Mouse (Mus musculus) embryo, embryonic 11 days (tissue): Measurements from ENCODE around the gene Atf7.

ENCODE experiments used
- DNase-seq: peaks from one replicate; pipeline ENCODE4 v3.0.0-alpha.2; 2015

The Atf7 gene

DNA sequence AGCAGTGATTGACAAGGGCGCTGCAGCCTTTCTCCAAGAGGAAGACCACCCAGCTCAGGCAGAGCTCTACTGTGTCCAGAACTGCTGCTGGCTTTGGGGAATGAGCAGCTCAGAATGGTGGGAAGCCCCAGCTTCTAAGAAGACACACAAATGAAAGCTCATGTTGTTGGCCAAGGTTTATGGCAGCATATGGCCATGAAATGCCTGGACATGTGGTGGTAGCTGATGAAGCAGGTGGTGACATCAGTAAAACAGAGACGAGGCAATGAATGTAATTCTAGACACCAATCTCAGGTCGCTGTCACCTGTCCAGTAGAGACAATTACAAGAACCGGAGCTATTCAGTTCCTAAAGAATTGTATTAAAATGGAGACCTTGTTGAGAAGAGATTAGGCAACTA is 80.5 kb downstream of the Atf7 start:
- DNase-seq, result no peak

DNA sequence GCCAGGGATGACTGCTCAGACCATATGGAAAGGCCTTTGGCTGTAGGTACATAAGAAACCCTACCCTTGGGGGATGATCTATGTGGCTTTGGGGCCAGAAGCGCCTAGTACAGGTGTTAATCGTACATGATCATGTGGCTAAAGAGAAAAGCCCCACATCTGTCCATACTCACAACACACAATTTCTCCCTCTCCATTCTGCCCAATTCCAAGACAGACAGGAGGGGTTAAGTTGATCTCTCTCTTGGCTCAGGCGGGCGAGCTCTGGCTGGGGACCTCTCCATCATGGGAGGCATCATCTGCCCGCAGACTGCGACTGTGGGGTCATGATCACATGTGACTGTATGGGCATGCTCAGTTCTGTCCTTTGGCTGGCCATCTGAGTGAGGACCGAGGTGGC is 91.3 kb downstream of the Atf7 start:
- DNase-seq, result no peak

DNA sequence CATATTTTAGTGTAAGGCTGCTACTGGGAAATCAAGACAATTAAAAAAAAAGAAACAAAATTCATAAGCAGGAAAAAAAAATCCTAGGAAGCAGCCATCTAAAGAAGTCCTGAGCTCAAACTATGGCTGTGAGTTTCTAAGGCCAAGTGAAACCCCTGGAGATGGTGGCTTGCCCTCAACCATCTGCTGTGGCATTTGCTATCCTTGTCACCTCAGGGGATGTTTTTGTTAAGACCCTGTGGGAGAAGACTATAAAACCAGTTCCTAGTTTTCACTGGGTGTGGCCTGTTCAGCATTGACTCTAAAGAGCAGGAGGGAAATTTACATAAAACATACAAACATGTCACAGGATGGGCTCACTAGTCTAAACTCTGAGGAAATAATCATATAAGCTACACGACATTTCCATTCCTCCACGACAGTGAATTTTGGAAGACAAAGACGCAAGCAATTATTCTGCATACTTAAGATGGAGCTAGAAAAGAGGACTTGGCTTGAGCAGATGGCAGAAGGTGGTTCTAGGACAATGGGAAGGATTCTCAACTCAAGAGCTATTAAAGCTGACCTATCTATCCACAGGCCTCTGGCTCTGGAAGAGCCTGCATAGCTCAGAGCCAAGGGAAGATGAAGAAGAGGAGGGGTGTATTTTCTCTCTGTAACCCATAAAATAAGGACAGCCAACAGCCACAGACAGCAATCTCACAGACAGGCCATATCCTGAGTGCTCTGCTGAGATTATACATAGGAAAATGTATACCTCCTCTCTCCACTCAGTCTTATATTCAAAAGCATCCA is 93.0 kb downstream of the Atf7 start:
- no peak for DNase-seq

DNA sequence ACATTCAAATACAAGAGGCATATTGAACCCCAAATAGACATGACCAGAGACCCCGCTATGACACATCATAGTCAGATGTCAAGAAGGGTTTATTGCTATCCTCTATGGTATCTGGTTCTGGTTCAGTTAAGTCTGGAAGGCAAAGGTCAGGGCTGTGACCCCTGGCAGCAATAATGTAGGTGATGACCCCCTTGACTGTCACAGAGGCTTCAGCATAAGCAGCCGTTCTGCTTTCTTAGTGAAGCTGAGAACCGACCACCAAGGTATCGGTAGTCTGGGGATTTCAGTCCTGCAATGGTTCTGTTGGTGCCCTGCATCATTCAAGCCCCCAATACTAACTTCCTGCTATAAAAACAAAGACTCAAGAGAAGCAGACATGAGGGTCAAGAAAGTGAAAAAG is 93.7 kb downstream of the Atf7 start:
- no peak for DNase-seq

DNA sequence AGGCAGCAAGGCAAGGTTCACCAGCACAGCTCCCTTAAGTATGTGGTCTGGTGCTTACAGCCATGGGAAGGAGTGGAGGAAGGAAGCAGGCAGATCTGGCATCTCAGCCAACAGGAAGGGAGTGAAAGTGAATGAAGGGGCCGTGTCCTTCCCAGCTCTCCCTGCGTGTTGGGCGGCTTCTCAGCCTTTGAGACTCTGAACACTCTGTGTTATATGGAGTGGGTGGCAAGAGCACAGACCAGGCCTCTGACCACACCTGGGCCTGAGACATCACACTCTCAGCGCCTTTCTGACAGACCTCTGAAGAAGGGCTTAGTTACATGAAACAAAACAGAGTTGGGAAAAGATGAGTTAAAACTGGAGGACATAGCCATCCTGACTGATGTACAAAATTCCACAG is 94.7 kb downstream of the Atf7 start:
- DNase-seq, result no peak

DNA sequence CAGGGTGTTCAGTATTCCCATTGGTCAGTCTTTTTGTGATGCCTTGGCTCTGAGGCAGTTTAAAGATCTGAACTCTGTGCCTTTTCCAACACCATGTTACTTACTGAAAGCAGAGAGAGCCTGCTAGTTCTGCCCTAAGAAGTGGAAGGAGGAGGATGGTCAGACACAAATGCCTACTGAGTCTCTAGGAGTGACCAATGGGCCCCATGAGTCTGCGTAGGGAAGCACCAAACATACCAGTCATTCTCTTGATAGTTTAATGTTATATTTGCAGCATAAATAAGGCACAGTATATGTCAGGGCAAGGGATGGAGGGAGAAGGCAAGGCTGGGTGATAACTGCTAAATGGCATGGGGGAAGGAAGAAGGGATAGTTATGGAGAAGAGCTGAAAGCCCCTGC is 96.9 kb downstream of the Atf7 start:
- no peak for DNase-seq

DNA sequence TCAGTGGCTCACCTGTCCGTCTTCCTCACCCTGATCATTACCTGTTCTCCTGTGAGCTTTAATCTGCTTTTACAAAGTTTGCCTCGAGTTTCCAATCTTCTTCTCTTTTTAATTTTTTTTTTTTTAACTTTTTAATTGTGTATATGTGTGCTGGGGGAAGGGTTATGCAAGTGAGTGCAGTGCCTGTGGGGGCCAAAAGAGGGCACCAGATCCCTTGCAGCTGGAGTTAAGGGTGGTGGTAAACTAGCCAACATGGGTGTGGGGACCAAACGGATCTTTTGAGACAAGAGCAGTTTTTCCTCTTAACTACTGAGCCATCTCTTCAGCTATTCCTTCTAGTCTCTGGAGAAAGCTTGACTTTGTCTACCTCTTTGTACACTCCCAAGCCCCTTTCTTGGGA is 97.3 kb downstream of the Atf7 start:
- DNase-seq, result no peak

DNA sequence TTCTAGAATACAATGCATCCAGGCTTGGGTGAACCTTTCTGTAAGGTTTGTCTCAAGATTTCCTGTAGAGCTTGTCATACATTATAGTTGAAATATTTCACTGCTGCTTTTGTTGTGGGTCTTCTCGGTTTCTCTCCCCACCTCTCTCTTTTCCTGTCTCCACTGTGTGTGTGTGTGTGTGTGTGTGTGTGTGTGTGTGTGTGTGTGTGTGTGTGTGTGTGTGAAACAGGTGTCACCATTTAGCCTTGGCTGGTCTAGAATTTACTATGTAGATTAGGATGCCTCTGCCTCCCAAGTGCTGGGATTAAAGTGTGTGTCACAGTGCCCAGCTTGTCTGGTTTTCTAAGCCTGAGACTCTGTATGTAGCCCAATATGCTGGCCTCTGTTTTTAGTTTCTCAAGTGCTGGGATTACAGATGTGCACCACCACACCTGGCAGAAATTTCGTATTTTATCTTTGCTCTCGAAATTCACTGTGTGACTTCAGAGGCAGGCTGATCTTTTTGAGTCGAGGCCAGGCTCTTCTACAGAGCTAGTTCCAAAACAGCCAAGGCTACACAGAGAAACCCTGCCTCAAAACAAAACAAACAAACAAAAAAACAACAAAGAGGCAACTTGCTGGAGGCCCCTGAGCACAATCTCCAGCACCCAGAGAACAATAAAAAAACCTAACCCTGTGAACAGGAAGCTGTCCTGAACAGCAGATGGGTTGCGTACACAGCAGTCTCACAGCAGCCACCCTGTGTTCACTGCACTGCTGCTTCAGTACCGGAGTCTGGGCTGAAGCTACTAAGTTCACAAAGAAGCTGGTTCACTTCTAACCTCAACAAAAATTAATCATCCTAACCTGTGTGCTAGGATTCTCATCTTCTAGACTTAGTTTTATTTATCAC is 98.9 kb downstream of the Atf7 start:
- DNase-seq, result no peak

DNA sequence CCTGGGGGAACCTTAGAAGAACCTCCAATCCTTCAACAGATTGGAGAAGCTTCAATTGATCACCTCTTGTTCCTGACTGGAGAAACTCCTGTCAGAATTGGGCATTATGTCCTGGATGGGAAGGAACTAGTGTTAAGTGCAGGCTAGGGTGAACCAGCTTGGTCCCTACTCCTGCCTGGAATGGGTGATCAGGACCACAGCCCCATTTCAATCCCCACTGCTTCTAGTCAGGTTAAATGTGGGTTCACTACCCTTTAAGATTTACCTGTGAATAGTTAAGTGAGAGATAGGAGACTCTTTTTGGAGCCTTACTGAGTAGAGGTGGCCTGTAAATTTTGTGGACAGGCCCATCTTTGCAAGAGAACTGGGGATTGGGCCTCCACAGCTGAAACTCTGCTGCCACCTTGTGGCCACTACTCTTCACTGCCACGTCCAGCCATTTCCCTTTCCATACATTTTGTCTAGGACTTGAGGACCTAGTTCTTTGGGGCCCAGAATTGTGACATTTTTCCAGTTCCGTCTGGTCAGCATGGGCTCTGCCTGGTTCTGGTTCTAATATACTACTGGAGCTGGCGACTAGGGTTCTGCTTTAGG is 100.3 kb downstream of the Atf7 start, which contains the start of gene Npff:
Npff (minus strand) TSS at position 51 of the 594 bp plus-strand sequence.
- peak; percentile 82 for DNase-seq

DNA sequence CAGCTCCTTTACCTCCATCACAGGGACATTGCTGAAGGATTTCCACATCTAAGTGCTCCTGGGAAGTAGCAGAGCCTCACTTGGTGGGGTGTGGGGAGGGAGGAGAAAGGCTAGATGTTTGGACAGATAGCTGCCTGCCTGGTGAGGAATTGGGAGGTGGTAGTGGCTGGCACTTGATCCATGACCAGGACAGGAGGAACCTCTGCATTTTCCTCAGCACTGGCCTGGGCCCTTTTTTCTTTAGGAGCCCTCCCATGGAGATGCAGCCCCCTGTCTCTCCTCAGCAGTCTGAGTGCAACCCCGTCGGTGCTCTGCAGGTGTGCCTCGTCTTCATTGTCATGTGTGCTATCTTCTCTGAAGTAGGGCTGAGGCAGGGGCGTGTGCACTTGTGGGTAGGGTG is 103.8 kb downstream of the Atf7 start:
- DNase-seq, result no peak

DNA sequence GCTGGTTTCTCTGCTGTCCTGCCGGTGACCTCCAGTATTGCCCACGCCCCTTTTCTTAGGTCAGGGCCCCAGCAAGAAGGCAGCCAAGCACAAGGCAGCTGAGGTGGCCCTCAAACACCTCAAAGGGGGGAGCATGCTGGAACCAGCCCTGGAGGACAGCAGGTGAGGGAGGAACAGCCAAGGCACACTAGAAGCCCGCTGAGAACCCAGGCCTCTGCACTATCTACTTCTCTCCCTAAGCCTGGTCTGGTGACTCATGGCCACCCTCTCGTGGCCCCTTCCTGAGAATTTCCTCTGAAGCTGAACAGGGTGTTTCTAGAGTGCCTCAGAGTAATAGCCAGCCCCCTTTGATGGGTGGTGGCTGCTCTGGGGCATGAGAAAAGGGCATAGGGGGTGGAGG is 104.8 kb downstream of the Atf7 start:
- no peak for DNase-seq

DNA sequence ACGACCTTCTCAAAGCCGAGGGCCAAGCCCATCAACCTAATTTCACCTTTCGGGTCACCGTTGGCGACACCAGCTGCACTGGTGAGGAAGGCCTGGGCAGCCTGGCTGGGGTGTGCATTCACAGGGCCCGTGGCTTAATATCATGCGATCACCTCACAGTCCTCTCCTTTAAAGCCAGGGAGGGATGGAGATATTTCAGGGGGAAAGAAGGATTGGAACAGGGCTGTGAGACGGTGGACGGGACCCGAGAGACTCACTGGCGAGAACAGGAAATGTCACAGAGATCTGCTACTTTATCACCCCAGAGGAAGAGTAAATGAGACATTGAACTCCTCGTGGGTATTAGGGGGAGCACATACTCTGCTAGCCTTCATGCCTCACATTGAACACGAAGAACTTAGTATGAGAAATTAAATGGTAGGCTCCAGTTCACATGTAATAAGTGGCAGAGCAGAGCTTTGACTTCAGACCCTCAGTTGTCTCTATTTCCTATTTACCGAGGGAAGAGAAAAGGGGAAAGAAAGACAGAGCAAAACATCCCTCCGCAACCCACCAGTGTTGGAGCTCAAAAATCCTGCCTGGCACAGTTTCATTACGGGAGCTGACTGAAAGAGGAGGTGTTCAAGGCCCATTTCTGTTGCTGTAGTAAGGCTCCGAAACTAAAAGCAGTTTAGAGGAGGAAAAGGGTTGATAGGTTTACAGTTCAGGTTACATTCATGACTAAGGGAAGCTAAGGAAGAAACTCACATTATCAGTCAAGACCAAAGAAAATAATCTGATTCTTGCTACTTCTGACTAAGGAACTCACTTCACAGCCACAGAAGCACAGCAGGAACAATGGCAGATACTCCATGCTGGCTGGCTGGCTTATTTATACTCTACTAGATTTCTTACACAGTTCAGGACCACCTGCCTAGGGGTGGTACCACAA is 105.8 kb downstream of the Atf7 start:
- no peak for DNase-seq

DNA sequence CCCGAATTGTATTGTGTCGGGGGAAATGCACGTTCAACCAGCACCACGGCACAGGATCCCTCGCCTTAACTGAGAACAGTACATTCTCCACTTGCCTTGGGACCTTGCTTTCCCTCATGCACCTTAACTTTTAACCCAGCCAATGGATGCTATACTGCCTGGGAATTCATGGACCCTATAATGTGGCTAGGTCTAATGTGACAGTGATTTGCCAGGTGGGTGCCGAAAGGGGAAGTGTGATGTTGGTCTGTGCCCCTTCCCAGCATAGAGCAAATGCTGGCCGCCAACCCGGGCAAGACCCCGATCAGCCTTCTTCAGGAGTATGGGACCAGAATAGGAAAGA is 106.4 kb downstream of the Atf7 start:
- DNase-seq, result no peak

DNA sequence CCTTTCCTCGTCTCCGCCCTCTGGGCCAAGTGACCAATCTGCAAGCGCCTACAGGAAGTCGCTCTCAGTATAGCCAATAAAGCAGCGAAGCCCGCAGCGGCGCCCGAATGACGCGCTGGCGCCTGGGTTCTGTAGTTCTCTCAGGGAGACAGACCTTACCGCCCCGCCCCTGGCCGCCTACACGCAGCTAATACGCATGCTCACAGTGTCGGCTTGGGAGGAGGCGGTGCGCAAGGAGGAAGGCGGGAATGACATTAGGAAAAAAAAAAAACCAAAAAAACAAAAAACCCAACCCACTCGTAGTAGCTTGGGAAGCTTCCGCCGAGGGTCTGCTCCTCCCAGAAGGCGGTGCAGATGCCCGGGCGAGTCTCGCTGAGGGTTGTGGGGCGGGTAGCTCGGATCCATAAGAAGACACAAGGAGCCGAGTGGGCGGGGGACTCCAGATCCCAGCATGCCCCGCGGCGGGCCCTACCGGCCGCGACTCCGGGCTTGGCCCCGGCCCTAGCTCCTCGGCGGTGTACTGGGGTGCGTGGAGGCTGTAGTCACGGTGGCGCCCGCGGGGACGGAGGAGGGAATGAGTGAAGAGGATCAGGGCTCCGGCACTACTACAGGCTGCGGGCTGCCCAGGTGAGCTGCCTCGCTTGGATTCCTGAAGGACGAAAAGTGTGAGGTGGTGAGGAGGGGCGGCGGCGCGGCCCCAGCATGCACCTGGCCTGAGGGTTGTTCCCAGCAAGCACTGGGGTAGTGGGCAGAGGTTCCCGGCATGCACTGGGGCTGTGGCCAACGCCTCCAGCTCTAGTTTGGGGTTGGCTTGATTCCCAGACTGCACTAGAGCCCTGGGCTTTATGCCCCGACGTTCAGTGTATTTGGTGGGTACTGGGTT is 107.0 kb downstream of the Atf7 start, which contains the start of gene Tarbp2:
Tarbp2 (plus strand) TSS at position 217 of the 883 bp plus-strand sequence.
- DNase-seq, result peak; percentile 99

DNA sequence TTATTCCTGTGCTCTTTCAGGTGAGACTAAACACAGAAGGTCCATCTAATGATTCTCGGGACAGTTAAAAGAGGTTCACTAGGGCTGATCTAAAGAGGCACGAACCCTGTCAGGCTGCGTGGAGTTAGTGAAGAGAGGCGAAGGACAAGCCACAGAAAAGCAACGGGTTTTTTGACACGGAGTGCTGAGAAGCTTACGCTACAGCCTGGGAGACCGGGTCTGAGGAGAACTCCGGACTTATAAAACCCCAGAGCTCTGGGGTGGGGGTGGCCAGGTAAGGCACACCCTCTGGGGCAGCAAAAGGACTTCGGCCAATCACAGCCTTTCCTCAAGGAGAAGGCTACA is 107.7 kb downstream of the Atf7 start:
- DNase-seq, result no peak

DNA sequence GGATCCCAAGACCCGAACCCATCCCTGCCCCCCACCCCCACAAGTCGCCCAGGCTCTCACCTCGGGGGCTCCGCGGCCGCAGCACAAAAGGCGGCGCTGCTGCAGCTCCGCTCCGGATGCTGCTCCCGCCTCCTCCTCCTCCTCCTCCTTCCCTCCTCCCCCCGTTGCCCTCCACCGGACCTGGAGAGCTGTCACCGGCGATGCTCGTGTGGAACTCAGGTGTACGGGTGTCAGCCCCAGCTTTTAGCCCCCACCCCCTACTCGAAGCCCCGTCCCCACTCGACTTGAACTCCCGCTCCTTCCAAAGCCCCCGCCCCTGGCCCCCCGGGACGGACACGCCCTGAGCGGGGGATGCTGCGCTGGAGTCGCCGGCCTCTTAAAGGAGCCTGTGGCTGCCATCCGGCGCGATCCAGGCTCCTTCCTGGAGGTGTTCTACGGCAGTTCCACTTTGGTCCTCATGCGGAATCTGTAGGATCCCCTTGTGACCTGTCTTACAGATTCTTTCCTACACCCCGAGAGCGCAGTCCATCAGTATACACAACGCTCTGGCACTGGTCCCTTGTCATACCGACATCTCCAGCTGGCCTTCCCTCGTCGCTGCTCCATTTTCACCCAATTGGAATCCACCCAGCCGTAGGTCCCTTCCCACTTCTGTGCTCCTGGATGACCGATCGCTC is 108.4 kb downstream of the Atf7 start, which contains the start of gene Map3k12:
Map3k12 (minus strand) TSS at position 337 of the 677 bp plus-strand sequence.
- DNase-seq, result peak; percentile 85

DNA sequence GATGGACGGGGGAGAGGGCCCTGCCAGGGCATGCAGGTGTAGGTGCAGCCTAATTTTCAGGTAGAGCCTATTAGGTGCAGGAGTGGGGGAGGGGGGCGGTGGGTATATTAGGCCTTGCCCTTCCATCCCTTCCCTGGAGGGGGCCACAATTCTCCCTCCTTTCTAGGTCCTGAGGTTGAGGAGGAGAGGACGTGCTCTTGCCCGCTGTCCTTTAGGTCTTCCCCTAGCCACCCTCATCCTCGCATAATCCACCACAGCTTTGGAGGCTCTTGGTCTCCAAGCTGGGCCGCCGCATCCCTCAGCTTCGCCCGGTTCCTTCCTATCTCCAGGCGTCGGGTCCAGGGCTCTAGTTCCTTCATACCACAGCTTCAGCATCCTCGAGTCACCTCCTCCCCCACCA is 109.0 kb downstream of the Atf7 start:
- peak; percentile 56 for DNase-seq

DNA sequence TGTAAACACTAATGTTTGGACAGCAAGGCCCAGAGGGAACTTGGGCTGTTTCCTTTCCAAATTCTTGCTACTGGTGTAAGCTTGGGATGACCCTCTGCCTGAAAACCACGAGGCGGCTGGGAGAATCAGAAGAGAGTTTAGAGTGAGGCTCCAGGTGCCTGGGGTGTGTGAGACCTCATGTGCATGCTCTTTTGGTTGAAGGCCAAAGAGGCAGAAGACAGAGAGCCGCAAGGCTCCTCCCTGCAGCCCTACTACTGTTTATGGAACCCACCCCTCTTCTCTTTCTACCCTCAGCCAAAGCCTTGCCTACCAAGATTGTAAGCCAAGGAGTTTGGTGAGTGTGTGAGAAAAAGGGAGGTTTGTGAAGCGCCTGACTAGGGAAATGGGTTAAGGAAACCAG is 109.5 kb downstream of the Atf7 start:
- no peak for DNase-seq

DNA sequence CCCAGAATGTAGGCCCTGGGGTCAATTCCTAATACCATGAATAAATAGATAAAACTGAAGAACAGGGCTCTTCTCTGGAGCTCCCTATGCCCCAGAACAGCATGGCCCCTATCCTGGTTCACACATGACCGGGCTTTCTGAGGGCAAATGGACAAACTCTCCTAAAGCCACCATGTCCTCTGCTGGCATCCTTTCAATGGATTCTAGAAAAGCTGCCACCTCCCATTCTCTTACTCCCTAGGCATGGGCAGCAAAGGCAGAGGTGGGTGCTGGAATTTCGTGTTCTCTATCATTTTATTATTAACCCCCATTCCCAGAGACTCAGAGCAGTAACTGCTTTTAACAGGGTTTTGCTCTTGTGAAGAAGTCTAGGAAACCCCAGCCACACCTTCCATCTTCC is 110.0 kb downstream of the Atf7 start:
- no peak for DNase-seq

DNA sequence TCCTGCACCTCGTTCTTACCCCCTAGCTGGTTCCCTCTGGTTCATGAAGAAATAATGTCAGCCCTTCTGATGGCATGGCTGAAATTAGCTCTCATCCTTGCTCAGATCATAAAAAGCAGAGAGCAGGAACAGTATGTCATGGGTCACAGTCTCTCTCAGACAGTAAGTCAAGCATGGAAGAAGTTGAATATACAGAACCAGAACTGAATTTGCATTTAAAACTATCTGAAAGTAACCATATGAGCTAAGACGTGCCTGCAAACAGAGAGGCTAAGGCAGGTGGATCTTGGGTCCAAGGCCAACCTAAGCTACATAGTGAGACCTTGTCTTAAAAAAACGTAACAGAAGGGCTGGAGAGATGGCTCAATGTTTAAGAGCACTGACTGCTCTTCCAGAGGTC is 112.3 kb downstream of the Atf7 start:
- DNase-seq, result no peak

DNA sequence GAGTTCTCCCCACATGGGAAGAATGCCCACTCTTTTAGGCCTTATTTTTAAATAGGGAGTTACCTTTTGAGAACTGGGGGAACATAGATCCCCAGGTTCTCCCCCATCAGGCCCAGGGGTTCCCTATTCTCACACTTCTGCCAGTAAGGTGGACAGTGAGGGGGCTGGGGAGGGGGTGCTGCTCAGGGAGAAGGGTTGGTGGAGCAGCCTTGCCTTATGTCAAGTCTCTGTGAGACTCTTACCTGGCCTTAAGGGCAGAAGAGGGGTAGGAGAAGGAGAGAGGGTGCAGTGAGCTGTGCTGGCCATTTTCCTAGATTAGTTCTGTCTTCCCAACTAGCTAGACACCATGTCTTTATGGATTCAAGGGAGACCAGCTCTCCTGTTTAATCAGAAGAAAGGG is 112.8 kb downstream of the Atf7 start:
- DNase-seq, result no peak
